Mouse (Mus musculus) cortical plate, adult 2 months (tissue): Measurements from ENCODE around the gene Cnr2.

Experiments
- CTCF ChIP-seq: fragments of 200-500 bp; IDR thresholded peaks from 2 replicates; pipeline ENCODE4 v1.5.1; 2011; ENCODE audit warnings: mild to moderate bottlenecking, control low read depth, low read length; ENCODE audit not compliant: insufficient read depth; ENCODE audit errors: extremely low read depth
- POLR2A ChIP-seq: fragments of 200-500 bp; IDR thresholded peaks from 2 replicates; pipeline ENCODE4 v1.6.1; 2011; ENCODE audit warnings: mild to moderate bottlenecking, low read length, control low read depth; ENCODE audit not compliant: insufficient read depth; ENCODE audit errors: extremely low read depth

DNA sequence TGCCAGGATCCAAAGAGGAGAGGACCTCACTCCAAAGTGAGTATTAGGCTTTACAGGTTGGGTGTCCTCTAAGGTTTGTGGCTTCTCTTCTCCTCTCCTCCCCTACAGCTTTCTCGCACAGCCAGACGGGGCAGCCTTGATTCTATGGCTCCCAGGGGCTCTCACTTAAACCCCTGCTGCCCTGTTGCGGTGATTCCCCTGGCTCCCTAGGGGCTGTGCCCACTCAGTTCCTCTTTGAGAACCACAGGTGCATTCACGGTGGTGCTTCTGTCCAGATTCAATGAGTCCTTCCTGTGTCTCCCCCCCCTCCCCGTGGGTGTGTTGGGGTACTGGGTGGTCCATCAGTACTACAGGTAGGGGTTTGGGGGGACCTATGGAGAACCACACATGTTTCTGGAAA, 4.8 kb downstream of the Cnr2 start:
- TF ChIP-seq CTCF, result no peak
- TF ChIP-seq POLR2A, result no peak
